Mouse (Mus musculus) embryonic stem cell, embryonic (primary cell): ENCODE data around the gene Lrp6.

Experiments used
- CTCF ChIA-PET, 4 experiments: fragments of 300-600 bp in 2 of 4; fragments of 350-600 bp in 2 of 4; sonication (Branson Sonifier 250); formaldehyde crosslinking; loops; one replicate each; lab custom pipeline; 2022; ENCODE audit warnings: inconsistent platforms in 2 of 4; lab: Charles Lee
- POLR2A ChIA-PET, 4 experiments: fragments of 300-600 bp in 2 of 4; fragments of 350-600 bp in 2 of 4; sonication (Branson Sonifier 250); formaldehyde crosslinking; loops; one replicate each; lab custom pipeline; 2022; ENCODE audit warnings: antibody characterized with exemption in 4 of 4, inconsistent platforms in 1 of 4; lab: Charles Lee

The Lrp6 gene

GRCm38 (mm10) chr6:134416556-134417105, 150.1 kb downstream of the Lrp6 start:
- ChIA-PET CTCF (interaction anchor here in 2 of 4 experiments (0.6 to 1.9 kb wide), 9 partner anchors 12 to 447 kb away, joined by 3 to 7 read pairs (median 4); no protein-coding TSS in a partner anchor), POLR2A (interaction anchor here (0.6 to 2.5 kb wide), 27 partner anchors 9 to 1004 kb away, joined by 3 to 10 read pairs (median 3); no protein-coding TSS in a partner anchor)

- CTCF ChIA-PET, result interaction anchor here in 2 of 4 experiments (0.6 to 1.1 kb wide), 6 partner anchors 12 to 211 kb away, joined by 3 to 4 read pairs (median 3); no protein-coding TSS in a partner anchor
- POLR2A ChIA-PET, result interaction anchor here (0.6 to 1.4 kb wide), 13 partner anchors 9 to 239 kb away, joined by 3 to 4 read pairs (median 3); partner anchors contain the start of gene Lrp6 (in 1 of the 4)
These were observed 152.3 kb downstream of the Lrp6 start for GRCm38 (mm10) chr6:134414532-134414883.

- ChIA-PET POLR2A (interaction anchor here in 3 of 4 experiments (0.6 to 1.4 kb wide), 10 partner anchors 10 to 205 kb away, joined by 3 to 4 read pairs (median 4); partner anchors contain the start of gene Lrp6 (in 1 of the 3)), CTCF (interaction anchor here in 2 of 4 experiments (0.6 to 1.1 kb wide), 7 partner anchors 11 to 583 kb away, joined by 3 to 4 read pairs (median 3); no protein-coding TSS in a partner anchor)
These were observed 152.8 kb downstream of the Lrp6 start for GRCm38 (mm10) chr6:134413706-134414531.

DNA sequence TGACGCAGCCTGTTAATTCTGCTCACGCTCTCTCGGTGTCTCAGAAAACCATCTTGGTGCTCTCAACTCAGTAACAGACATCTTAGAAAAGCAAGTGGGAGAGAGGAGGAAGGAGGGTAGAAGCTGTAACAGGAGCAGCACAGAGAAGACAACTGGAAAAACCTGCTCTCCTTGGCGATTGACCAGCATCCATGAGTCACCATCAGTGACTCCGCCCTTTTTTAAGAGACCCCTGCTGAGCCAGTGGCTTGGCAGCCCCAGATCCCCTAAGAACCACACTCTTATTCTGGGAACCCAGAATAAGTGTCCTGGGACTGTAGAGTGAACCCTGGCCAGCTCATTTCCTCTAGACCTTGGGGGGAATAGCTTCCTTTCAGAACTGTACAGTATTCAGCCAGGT, 159.5 kb downstream of the Lrp6 start:
- POLR2A ChIA-PET, result interaction anchor here in 1 of 4 experiments (0.7 kb wide), 1 partner anchor 666 kb away, joined by 3 read pairs; no protein-coding TSS in a partner anchor

GRCm38 (mm10) chr6:134403684-134404070, 163.1 kb downstream of the Lrp6 start:
- CTCF ChIA-PET, result interaction anchor here (0.5 to 1.6 kb wide), 6 partner anchors 74 to 441 kb away, joined by 3 to 6 read pairs (median 3); no protein-coding TSS in a partner anchor
- POLR2A ChIA-PET, result interaction anchor here in 2 of 4 experiments (0.8 to 1.5 kb wide), 3 partner anchors 10 to 57 kb away, joined by 3 to 4 read pairs (median 3); no protein-coding TSS in a partner anchor

More for the DNA sequence above, 159.5 kb downstream of the Lrp6 start:
- CTCF ChIA-PET, result no interaction called here

DNA sequence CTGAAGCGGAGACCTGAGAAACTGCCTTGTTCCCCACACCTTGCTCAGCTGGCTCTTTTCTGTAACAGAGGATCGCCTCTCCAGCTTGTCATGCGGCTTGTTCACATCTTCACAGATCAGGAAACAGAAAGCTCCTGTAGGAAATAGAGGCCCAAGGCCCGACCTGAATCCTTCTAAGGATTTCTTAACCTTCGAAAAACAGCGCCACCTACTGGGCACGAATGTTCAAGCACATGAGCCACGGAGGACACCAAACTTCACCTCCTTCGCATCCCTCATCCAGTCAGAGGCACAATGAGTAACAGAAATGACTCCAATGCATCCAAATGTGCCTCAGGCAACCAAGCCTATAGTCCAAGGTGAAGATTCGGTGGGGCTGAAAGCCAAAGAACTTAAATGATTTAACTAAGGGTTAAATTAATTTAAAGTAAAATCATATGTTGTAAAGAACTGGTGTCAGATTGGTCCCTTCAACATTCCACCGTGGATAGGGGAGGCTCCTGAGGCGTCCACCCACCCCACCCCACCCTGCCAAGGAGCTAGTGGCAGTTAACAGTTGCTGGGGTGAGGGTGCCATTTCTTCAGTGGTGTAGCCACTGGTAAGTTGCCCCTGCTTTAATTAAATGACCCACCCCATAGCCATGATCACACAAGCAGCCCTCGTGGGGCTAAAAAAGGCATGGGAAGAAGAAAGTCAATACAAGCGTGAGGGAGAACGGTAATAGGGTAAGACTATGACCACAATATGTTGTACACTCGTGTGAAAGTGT, 163.7 kb downstream of the Lrp6 start:
- CTCF ChIA-PET, result interaction anchor here (0.5 to 1.6 kb wide), 23 partner anchors 10 to 460 kb away, joined by 3 to 6 read pairs (median 3); partner anchors contain the start of gene Mansc1 (in 1 of the 4)
- POLR2A ChIA-PET, result interaction anchor here in 3 of 4 experiments (0.5 to 1.5 kb wide), 8 partner anchors 11 to 440 kb away, joined by 3 to 10 read pairs (median 3); partner anchors contain the start of gene Etv6 (in 1 of the 3)
